Mouse (Mus musculus): Measurements from ENCODE around the gene Il17c. TPM values are rescaled to one million over a fixed set of nuclear protein-coding genes. Genes with fewer than 3 reads are reported as not detected.

The Il17c gene
- polyA plus RNA-seq, 1 experiment from 2014 or later: not detected

- Histone ChIP-seq H3K36me3 (ENCODE audit: insufficient read depth, low read length) (peaks cover 14% of the 10 kb centered on the region), H3K4me1 (ENCODE audit: insufficient read depth, low read length) (peaks cover 14% of the 10 kb centered on the region), H3K4me2 (replicated peaks; ENCODE audit: low read depth, low read length) (no peak overlapping the region), H3K9me3 (ENCODE audit: low read length) (no peaks in the 10 kb centered on the region; the same call in 1 of the 2 replicates), H3K27me3 (ENCODE audit: insufficient read depth, low read length) (peaks cover 41% of the 10 kb centered on the region), H3K4me3 (ENCODE audit: low read length) (no peak overlapping the region), H3K27ac (ENCODE audit: low read length) (no peak overlapping the region), H3K9ac (replicated peaks; ENCODE audit: low read length) (no peak overlapping the region)
- 58% methylated on average over 12 of the region's 12 CpGs for WGBS
- ATAC-seq (ENCODE audit: low FRiP score, low TSS enrichment): no peak
Measured at GRCm38 (mm10) chr8:122463651-122464640, 42.1 kb downstream of the Il17c start.

- 61% methylated on average over 7 of the region's 7 CpGs for WGBS
- Histone ChIP-seq H3K4me2 (replicated peaks; ENCODE audit: low read depth, low read length) (no peak overlapping the region), H3K9ac (replicated peaks; ENCODE audit: low read length) (no peak overlapping the region), H3K27me3 (ENCODE audit: insufficient read depth, low read length) (peaks cover 31% of the 10 kb centered on the region), H3K9me3 (ENCODE audit: low read length) (no peaks in the 10 kb centered on the region; the same call in 1 of the 2 replicates), H3K4me3 (ENCODE audit: low read length) (no peak overlapping the region), H3K36me3 (ENCODE audit: insufficient read depth, low read length) (peaks cover 14% of the 10 kb centered on the region), H3K4me1 (ENCODE audit: insufficient read depth, low read length) (peaks cover 12% of the 10 kb centered on the region), H3K27ac (ENCODE audit: low read length) (no peak overlapping the region)
- ATAC-seq (ENCODE audit: low FRiP score, low TSS enrichment): no peak
Measured at GRCm38 (mm10) chr8:122464985-122465384, 43.2 kb downstream of the Il17c start.

- H3K9ac ChIP-seq (replicated peaks; ENCODE audit: low read length): no peak overlapping the region
- H3K27ac ChIP-seq (ENCODE audit: low read length): no peak overlapping the region
- ATAC-seq (ENCODE audit: low FRiP score, low TSS enrichment): no peak
- no peaks in the 10 kb centered on the region; the same call in 1 of the 2 replicates for H3K9me3 ChIP-seq (ENCODE audit: low read length)
- WGBS: 88% methylated on average over 13 of the region's 13 CpGs
- peaks cover 5% of the 10 kb centered on the region; the same call in 1 of the 2 replicates for H3K27me3 ChIP-seq (ENCODE audit: insufficient read depth, low read length)
- peaks cover 14% of the 10 kb centered on the region for H3K36me3 ChIP-seq (ENCODE audit: insufficient read depth, low read length)
- H3K4me2 ChIP-seq (replicated peaks; ENCODE audit: low read depth, low read length): no peak overlapping the region
- no peak overlapping the region for H3K4me3 ChIP-seq (ENCODE audit: low read length)
- H3K4me1 ChIP-seq (ENCODE audit: insufficient read depth, low read length): no peaks in the 10 kb centered on the region
Measured at GRCm38 (mm10) chr8:122467816-122468215, 46.0 kb downstream of the Il17c start.

GRCm38 (mm10) chr8:122469407-122469806, 47.6 kb downstream of the Il17c start:
- Histone ChIP-seq H3K4me3 (ENCODE audit: low read length) (no peak overlapping the region), H3K27me3 (ENCODE audit: insufficient read depth, low read length) (no peaks in the 10 kb centered on the region), H3K27ac (ENCODE audit: low read length) (no peak overlapping the region), H3K4me2 (replicated peaks; ENCODE audit: low read depth, low read length) (no peak overlapping the region), H3K9ac (replicated peaks; ENCODE audit: low read length) (no peak overlapping the region), H3K36me3 (ENCODE audit: insufficient read depth, low read length) (peaks cover 22% of the 10 kb centered on the region), H3K4me1 (ENCODE audit: insufficient read depth, low read length) (peaks cover 2% of the 10 kb centered on the region), H3K9me3 (ENCODE audit: low read length) (no peaks in the 10 kb centered on the region; the same call in 1 of the 2 replicates)
- ATAC-seq (ENCODE audit: low FRiP score, low TSS enrichment): no peak
- WGBS: 69% methylated on average over 6 of the region's 6 CpGs

- H3K4me3 ChIP-seq (ENCODE audit: low read length): no peak overlapping the region
- no peak overlapping the region for H3K9ac ChIP-seq (replicated peaks; ENCODE audit: low read length)
- no peak overlapping the region for H3K4me2 ChIP-seq (replicated peaks; ENCODE audit: low read depth, low read length)
- H3K4me1 ChIP-seq (ENCODE audit: insufficient read depth, low read length): peaks cover 7% of the 10 kb centered on the region
- H3K9me3 ChIP-seq (ENCODE audit: low read length): no peaks in the 10 kb centered on the region
- no peak overlapping the region for H3K27ac ChIP-seq (ENCODE audit: low read length)
- H3K36me3 ChIP-seq (ENCODE audit: insufficient read depth, low read length): peaks cover 22% of the 10 kb centered on the region
- WGBS: 84% methylated on average over 10 of the region's 10 CpGs
- no peaks in the 10 kb centered on the region for H3K27me3 ChIP-seq (ENCODE audit: insufficient read depth, low read length)
- ATAC-seq (ENCODE audit: low FRiP score, low TSS enrichment): no peak
Measured at GRCm38 (mm10) chr8:122469965-122470364, 48.1 kb downstream of the Il17c start.

GRCm38 (mm10) chr8:122470691-122471090, 48.9 kb downstream of the Il17c start:
- no peak overlapping the region for H3K27ac ChIP-seq (ENCODE audit: low read length)
- H3K27me3 ChIP-seq (ENCODE audit: insufficient read depth, low read length): no peaks in the 10 kb centered on the region
- no peak overlapping the region for H3K9ac ChIP-seq (replicated peaks; ENCODE audit: low read length)
- no peaks in the 10 kb centered on the region for H3K9me3 ChIP-seq (ENCODE audit: low read length)
- H3K4me2 ChIP-seq (replicated peaks; ENCODE audit: low read depth, low read length): no peak overlapping the region
- no peak overlapping the region for H3K4me3 ChIP-seq (ENCODE audit: low read length)
- H3K4me1 ChIP-seq (ENCODE audit: insufficient read depth, low read length): peaks cover 10% of the 10 kb centered on the region
- WGBS: 87% methylated on average over 5 of the region's 5 CpGs
- no peak for ATAC-seq (ENCODE audit: low FRiP score, low TSS enrichment)
- H3K36me3 ChIP-seq (ENCODE audit: insufficient read depth, low read length): peaks cover 22% of the 10 kb centered on the region

Small RNAs within 50 kb of the gene (microRNA-seq; reads per million reads assigned to microRNA genes)
- gene Gm24366: not detected

Other genes starting within 250 kb of the Il17c start
- 1.5 and 1.6 TPM in 2 replicates for gene Zfpm1, start 139.9 kb upstream of the Il17c start, polyA plus RNA-seq (2015; fragmentation: Nextera tagmentation; extraction: Ambion mirVana)
- not detected in 2 replicates for gene Trhr2, start 61.3 kb upstream of the Il17c start, polyA plus RNA-seq (2015; fragmentation: Nextera tagmentation; extraction: Ambion mirVana)
- gene Zc3h18, start 45.4 kb upstream of the Il17c start, polyA plus RNA-seq (2015; fragmentation: Nextera tagmentation; extraction: Ambion mirVana): 50.1 and 50.6 TPM in 2 replicates
- gene Cyba, start 10.9 kb downstream of the Il17c start, polyA plus RNA-seq (2015; fragmentation: Nextera tagmentation; extraction: Ambion mirVana): 385 and 421 TPM in 2 replicates
- gene Mvd, start 21.4 kb downstream of the Il17c start, polyA plus RNA-seq (2015; fragmentation: Nextera tagmentation; extraction: Ambion mirVana): 36.4 and 36.6 TPM in 2 replicates
- 0.75 and 0.77 TPM in 2 replicates for gene Snai3, start 38.7 kb downstream of the Il17c start, polyA plus RNA-seq (2015; fragmentation: Nextera tagmentation; extraction: Ambion mirVana)
- gene Rnf166, start 54.0 kb downstream of the Il17c start, polyA plus RNA-seq (2015; fragmentation: Nextera tagmentation; extraction: Ambion mirVana): 39.3 and 46.0 TPM in 2 replicates
- gene Ctu2, start 54.1 kb downstream of the Il17c start, polyA plus RNA-seq (2015; fragmentation: Nextera tagmentation; extraction: Ambion mirVana): 46.5 and 48.0 TPM in 2 replicates
- 15.6 and 16.9 TPM in 2 replicates for gene Piezo1, start 129.3 kb downstream of the Il17c start, polyA plus RNA-seq (2015; fragmentation: Nextera tagmentation; extraction: Ambion mirVana)
- 43.0 and 49.0 TPM in 2 replicates for gene Cdt1, start 146.0 kb downstream of the Il17c start, polyA plus RNA-seq (2015; fragmentation: Nextera tagmentation; extraction: Ambion mirVana)
- gene Aprt, start 154.9 kb downstream of the Il17c start, polyA plus RNA-seq (2015; fragmentation: Nextera tagmentation; extraction: Ambion mirVana): 363 and 371 TPM in 2 replicates
- 17.4 and 18.2 TPM in 2 replicates for gene Galns, start 189.4 kb downstream of the Il17c start, polyA plus RNA-seq (2015; fragmentation: Nextera tagmentation; extraction: Ambion mirVana)
- gene Trappc2l, start 189.6 kb downstream of the Il17c start, polyA plus RNA-seq (2015; fragmentation: Nextera tagmentation; extraction: Ambion mirVana): 56.7 and 60.1 TPM in 2 replicates
- 0.15 and 0.19 TPM in 2 replicates for gene Pabpn1l, start 200.7 kb downstream of the Il17c start, polyA plus RNA-seq (2015; fragmentation: Nextera tagmentation; extraction: Ambion mirVana)

All from kidney, embryonic 16.5 days (tissue).